Mouse (Mus musculus) kidney, adult 9 months (tissue): ENCODE results near the gene Stk38.
"Not testable (repeated sequence)": the region's sequence is repeated elsewhere in the genome, so short reads cannot be mapped to it uniquely, and the experiment has no call there.

ENCODE experiments used
- DNase-seq: peaks from one replicate; pipeline ENCODE4 v3.0.0; 2022

Gene Stk38

DNA sequence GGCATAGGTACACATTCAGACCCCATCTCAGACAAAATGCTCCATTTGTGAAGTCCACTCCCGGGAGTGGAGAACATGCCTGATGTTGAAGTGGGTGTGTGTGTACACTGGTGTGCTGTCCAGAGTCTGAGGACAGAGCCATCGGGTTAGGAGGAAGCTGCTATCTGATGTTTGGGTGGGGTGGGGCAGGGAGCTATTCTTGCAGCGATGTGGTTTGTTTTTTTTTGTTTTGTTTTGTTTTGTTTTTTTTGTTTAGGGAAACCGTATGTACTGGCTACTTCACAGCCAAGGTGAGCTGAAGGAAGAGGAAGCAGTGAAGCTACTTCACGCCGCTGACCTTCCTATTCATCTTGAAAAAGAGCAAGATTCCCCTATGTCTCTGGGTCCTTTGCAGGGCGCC, 983 bp downstream of the Stk38 start:
- no peak for DNase-seq

DNA sequence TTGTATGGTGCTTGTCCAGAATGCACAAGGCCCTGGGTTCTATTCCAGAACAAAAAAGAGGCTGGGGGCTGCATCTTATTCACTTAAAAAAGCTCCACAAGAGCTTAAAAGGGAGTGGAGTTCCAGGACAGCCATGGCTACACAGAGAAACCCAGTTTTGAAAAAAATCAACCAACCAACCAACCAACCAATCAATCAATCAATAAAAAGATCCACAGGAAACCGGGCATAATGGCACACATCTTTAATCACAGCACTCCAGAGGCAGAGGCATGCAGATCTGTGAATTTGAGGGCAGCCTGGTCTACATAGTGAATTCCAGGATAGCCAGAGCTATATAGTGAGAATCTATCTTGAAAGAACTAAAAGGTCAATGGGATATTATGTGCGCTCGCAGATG, 2.8 kb downstream of the Stk38 start:
- DNase-seq: no peak

DNA sequence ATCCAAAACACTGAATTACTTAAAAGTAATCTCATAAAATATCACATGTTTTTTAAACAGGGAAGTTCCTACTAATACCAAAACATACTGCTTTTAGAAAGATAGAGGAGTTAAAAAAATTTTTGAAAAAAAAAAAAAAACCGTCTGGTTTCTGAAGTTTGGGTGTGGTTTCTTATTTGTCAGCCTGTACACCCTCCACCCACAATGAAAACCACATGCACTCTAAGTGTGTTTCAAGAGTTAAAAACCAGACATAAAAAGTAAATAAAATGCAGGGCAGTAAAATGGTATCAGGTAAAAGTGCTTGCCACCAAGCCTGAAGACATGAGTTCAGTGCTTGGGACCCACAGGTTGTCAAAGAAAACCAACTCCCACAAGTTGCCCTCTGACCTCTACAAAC, 4.1 kb downstream of the Stk38 start:
- no peak for DNase-seq

DNA sequence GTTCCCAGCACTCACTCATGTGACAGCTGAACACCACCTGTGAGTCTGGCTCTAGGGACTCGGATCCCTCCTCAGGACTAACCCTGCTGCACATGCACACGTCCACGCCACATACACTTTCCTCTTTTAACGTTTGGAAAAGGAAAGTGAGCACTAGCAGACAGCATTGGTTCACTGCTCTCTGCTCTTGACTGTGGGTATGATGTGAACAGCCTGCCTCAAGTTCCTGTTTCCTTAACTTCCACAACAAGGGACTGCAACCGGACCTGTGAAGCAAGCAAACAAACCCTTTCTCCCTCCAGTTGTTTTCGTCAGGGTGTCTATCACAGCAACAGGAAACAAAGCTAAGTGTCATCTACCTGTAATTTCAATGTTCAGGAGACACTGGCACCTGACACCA, 7.3 kb downstream of the Stk38 start:
- DNase-seq: no peak

DNA sequence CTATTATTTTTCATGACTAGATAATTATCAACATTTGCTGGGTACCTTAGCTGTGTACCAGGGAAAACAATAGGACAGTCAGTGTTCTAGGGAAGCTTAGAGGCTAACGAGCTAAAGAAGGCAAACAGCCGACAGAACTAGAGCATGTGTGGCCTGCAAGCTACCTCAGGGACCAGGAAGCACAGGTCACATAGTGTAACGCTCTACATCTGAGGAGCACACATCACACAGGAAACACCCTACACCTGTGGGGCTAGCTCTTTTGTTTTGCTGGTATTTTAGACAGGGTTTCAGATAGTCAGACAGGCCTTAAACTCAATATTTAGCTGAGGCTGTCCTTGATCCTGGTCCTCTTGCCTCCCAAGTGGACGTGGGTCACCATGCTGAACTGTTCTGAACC, 13.2 kb downstream of the Stk38 start:
- DNase-seq: no peak

DNA sequence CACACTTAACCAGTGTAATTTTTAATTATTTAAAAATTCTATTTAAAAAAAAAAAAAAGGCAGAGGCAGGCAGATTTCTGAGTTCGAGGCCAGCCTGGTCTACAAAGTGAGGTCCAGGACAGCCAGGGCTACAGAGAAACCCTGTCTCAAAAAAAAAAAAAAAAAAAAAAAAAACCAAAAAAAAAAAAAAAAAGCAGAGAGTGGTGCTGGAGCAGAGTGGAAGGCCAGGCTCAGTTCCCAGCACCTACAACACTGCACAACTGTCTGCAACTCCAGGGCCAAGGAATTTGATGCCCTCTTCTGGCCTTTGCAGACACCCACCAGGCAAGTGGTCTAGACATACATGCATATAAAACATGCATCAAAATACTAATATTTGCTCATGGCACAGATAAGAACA, 14.8 kb downstream of the Stk38 start:
- not testable (repeated sequence) for DNase-seq

DNA sequence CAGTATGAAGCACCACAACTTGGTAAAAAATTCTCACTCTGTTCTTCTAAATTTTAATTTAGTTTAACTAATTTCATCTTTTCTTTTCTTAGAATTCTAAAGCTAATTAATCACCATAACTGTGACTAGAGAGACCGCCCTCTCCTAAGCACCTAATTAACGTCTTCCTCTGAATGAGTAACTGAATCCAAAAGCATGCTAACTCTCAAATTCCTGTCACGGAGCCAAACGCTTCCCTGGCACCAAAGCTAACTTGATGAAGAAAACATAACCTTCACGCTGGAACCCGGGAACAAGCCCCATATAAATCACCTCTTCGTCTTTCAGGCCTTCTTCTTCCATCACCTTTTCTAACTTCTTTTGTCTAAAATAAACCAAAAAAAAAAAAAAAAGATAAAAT, 15.7 kb downstream of the Stk38 start:
- peak; percentile 87 for DNase-seq

DNA sequence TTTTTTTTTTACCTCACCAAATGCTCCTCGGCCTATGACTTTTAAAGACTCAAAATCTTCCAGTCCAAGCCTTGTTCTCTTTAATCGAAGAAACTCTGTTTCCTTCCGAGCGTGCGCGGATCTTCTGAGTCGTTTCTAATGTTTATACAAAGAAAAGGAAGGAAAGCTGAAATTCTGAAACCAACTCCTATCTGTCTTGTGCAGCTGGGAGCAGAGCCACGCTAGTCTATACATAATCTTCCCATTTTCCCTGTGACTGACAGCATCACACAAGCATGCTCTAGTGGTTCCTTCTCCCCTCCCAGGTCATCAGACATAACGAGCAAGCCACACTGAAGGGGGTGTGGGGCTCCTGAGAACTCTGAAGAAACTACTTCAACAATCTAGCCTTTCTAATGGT, 16.5 kb downstream of the Stk38 start:
- no peak for DNase-seq

DNA sequence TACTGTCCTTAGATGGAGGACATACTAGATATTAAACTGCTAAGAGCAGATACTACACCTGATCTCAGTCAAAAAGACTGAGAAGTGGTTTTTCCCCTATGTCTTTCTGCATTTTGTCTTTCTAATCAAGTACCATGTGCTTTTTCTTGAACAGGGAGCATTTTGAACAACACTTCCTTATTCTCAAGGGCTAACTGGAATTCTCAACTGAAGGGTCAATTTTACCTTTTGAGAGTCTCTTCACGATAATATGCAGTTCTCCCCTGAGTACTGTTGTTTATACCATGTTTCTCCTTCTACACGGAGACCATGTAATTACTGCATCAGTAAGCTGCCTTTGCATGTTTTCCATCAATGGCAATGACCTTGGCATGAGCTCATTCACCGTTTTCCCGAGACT, 17.7 kb downstream of the Stk38 start:
- no peak for DNase-seq

DNA sequence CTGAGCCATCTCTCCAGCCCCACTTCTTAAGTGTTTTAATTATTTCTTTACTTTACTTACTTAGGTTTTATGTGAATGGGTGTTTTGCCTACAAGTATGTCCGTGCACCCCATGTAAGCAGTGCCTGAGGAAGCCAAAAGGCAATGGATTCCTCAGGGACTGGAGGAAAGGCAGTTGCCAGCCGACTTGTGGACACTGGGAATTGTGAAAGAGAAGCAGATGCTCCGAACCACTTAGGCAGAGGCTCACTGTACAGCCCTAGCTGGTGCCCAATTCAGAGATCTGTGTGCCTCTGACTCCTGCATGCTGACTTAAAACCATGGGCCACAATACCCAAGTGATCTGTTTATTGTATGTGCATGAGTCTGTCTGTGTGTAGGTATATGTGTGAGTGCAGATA, 18.8 kb downstream of the Stk38 start:
- no peak for DNase-seq

DNA sequence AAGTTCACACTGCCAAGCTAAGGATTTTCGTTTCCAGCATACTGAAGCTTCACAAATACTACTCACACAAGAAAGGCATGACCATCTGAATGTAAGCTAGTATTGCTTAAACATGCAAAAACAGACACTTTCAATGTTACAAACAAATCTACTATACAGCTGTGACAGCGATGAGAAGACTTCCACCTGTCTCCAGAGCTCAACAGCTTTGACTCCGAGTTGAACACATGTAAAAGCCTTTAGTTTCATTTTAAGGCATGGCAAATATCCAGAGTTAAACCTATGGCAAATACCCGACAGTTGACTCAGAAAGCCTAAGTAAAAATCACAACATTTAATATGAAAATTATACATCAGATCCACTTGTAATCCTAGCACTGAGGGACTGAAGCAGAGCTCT, 19.5 kb downstream of the Stk38 start:
- no peak for DNase-seq

DNA sequence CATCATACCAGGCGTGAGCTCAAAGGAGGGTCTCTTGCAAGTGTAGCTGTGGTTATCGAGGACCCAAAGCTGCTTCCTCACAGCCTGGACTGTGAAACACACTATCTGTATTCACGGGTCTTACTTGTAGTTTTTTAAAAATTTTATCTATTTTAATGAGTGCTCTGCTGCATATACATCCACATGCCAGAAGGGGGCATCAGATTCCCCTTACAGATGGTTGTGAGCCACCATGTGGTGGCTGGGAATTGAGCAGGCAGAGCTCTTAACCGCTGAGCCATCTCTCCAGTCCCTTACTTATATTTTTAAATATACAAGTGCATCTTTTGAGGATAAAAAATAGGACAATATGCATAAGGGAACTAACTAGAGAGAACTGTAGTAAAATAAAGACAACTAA, 20.1 kb downstream of the Stk38 start:
- DNase-seq: peak; percentile 52

DNA sequence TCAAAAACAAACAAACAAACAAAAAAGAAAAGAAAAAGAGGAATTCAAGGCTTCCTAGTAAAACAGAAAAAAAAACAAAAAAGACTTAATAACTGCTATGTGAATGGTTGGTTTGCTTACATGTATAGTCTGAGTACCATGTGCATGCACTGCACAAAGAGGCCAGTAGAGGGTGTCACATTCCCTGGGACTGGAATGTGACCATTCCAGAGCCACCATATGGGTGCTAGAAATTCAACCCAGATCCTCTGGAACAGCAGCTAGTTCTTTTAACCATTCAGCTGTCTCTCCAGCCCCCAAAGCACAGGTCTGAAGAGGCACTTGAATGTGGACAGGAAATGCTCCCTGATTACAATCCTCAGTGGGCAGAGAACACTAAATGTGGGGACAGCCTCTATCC, 21.0 kb downstream of the Stk38 start:
- DNase-seq: peak; percentile 32

DNA sequence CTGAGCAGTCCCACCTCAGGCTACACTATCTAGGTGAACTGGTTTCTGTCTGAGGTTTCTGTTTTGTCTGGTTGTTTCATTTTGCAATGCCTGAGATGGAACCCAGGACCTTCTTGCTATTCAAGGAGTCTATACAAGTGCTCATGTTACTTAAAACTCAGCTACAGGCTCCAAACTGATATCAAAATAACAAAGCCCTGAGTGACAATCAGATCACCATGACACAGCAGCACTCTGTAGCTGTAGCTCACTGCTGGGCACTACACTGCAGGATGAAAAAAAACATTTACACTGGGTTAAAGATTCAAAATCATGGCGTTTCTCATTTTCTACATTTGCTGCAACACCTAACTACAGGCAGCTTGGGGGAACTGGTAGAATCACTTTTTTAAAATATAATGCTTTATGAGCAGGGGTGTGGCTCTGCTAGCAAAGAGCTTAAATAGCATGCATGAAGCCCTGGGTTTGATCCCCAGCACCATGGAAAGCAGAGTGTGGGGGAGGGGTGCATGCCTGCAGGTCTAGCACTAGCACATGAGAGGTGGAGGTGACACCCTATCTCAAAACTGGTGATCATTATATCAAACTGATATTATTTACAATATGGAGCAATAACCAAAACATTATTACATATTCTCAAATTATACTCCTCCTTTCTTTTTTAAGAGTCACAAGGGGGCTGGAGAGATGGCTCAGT, 22.9 kb downstream of the Stk38 start:
- DNase-seq: no peak

DNA sequence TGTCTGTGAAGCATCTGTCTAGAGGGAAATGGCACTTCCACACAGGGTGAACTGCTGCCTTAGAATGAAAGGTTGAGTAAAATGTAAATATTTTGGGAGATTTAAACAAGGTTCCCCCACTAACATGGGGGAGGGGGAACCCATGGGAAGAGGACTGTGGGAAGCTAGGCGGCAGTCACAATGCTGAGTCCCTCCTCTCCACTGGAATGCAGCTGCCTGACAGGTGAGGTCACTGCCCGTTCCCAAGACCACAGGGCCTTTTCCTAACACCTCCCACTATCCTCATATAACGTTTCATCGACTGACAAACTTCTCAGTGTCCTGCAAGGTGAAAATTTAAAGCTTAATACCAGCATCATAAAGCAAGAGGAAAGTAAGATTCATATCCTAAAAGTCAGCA, 25.2 kb downstream of the Stk38 start:
- no peak for DNase-seq

DNA sequence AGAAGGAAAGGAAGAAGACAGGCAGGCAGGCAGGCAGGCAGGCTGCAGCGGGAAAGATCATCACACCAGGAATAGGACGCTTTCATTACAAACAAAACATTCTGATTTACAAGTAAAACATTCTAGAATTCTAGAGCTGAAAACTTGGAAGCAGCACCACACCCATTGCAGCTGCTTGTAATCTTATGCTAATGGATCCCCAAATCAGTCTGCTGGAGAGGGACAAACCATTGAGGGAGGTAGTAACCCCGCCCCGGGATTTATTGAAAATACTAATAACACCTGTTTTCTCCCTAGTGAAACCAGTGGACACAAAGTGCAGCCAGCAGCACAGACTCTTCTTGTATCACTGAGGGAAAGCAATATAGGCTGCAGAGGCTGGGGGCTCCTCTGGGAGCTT, 26.7 kb downstream of the Stk38 start:
- DNase-seq: no peak

DNA sequence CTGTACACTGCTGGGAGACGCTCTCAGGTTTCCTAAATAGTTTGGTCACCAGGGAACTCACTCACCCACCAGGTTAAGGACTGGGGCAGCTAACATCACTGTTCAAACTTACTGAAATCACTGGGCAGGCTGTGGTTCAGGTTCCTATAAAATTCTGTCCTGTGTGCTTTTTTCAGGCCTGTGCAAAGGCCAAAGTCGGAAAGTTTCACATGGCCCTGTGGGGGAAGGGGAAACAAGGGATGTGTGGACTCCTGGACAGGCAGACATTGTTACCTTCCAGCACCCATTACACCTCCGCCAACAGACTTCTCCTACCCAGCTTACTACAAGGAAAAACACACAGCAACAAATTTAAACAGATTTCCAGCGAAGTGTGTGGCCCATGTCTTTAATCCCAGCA, 28.7 kb downstream of the Stk38 start:
- DNase-seq: peak; percentile 84

DNA sequence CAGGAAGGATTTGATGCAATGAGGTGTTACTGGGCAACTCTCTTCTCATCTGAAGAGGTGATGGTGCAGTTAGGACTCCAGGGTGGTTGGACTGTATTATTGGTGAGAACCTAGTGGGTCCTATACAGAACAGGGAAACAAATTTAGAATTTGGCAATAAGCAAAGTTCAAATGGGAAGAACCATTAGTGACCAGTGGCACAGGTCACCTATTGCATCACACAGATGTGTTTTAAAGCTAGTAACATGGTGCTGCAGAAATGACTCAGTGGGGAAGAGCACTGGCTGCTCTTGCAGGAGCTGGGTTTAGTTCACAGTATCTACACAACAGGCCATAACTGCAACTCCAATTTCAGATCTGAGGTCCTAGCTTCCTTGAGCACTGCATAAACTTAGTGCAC, 37.7 kb downstream of the Stk38 start:
- DNase-seq: no peak

DNA sequence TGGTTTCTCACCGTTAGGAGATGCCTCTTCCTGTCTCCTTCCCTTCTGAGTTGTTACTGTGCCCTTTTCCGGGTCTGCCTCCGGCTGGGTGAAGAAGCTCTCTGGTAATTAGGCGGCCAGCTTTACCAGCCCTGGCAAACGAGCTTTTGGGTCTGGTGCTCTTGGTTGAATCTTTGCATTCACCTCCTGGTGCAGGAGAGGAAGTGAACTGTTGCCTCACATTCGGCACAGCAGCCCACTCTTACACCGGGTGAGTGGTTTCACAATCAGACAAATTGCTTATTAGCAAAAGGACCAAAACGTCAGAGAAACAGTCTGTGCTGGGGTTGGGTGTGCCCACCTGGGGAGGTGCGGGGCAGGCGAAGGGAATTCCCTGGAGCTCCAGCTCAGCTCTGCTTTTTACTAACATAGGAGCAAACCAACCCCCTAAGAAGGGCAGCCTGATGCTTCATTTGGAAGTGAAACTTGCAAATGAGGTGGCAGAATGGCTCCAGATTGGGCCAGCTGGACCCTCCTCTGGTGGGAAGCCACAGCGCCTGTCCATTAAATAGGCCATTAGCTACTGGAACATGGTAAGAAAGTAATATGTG, 40.7 kb downstream of the Stk38 start:
- no peak for DNase-seq

DNA sequence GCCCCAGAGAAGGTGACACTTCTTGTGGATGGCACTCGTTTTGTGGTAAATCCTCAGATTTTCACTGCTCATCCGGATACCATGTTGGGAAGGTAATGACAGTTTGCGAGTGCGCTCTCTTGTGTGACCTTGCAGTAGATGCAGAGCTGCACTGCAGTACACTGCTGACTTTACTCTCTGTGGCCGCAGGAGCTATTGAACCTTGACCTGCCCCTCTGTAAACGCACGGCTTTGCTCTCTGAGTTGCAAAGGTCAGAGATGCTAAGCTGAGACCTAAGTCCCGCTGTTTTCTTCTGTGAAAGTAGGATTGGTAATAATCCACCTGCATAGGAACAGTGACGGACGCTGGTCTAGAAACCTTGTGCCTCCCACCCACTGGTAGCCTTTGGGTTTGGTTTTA, 46.2 kb downstream of the Stk38 start:
- DNase-seq: peak; percentile 84

DNA sequence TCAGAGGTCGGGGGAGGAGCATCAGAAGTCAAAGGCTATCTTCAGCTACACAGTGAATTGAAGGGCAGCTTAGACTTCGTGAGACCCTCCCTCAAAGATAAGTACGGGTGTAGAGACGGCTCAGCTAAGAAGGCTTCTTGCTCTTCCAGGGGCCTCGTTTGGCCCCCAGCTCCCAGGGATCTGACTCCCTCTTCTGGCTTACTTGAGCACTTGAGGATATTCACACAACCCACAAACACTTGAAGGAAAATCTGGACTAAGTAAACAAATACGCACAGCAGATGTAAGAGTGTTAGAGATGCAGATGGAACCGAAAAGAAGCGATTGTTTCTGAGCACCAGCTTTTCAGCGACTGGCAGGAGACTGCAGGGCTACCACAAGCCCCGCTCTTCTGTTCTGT, 47.2 kb downstream of the Stk38 start:
- DNase-seq: no peak

DNA sequence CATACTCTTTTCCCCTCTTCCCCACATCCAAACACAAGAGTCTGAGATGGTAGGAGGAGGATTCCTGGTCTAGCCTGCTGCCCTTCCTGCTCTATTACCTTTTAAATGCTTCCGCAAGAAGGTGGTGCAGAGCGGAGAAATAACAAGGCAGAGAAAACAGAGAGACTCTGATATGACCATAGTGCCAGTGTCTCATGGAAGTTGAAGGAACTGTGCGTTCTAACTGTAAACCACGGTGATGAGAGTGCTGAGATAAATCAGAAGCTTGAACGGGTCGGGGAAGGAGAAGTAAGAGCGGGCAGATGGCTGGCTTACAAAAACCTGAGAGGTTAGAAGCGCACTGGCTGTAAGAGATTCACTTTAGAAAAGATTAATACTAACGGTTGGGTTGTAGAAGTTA, 53.4 kb downstream of the Stk38 start:
- no peak for DNase-seq

DNA sequence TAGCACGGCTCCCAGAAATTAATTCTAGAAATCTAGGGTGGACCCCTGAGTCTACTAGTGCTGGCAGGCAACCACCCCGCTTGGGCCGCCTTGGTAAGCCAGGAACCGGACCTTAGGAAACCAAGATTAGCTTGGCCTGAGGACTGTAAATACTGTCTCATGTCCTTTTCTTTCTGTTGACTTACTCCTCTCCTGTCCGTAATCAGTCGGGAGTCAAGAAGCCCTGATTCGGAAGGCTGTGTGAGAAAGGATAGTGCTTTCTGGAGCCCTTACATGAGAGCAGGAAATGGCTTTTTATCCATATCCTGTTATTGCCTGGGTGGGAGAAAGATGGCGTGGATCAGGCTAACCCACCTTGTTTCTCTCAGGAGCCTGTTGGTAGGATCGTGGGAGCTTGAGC, 54.5 kb downstream of the Stk38 start:
- DNase-seq: peak; percentile 24

DNA sequence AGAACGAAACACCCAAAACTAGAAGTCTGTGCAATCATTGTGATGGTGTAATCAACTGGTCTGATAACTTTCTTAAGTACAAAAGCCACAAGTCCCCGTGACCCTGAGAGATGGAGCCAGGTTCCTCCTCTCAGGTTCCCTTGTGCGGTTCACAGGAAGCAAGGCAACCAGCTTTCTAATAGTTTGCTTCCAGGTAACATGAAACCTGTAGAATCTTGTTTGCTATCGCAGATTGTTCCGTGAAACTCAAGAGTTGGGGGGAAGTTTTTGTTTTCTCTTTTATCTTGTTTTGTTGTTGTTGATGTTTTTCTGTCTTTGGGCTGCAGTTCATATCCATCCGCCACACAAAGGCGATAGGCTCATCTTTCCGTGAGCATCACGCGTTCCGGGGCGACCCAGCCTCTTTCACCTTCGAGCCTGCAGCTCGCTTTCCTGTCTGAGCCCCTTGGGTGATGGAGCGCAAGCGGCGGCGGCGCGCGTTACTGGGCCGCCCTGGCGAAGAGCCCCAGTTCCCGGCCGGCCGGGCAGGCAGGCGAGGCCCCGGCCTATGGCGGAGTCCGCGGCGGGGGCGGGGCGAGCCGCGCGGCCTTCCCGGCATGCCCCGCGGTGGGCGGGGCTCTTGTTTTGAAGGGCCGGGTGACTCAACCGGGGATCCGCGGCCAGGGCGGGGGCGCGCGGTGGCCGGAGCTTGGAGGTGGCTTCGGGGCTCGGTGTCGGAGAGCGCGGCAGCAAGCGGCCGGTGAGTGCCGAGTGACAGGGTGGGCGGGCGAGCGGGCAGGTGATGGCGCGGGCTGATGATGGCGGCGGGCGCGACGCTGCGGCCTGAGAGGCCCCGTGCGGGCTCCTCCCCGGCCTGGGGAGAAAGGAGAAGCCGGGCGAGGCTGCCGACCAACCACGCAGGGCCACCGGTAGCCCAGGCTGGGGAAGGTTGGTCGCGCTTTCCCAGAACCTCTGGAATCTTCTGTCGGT, 55.7 kb downstream of the Stk38 start, which contains the start of gene Kctd20:
Kctd20 (plus strand) TSS at position 120 of the 969 bp plus-strand sequence.
- peak; percentile 94 for DNase-seq
